Mouse (Mus musculus): Measurements from ENCODE around the gene Tex48. TPM values are rescaled to one million over a fixed set of nuclear protein-coding genes. Genes with fewer than 3 reads are reported as not detected.

Tex48 gene
- polyA plus RNA-seq, 1 experiment from 2014 or later = not detected

GRCm38 (mm10) chr4:63562742-63563141 lies 59.5 kb downstream of the Tex48 start:
- Histone ChIP-seq H3K4me3 (ENCODE audit: low read length) (no peak overlapping the region), H3K4me1 (replicated peaks; ENCODE audit: control insufficient read depth, insufficient read depth, low read length) (peaks cover 21% of the 10 kb centered on the region), H3K36me3 (ENCODE audit: control insufficient read depth, insufficient read depth, low read length) (no peaks in the 10 kb centered on the region), H3K9ac (ENCODE audit: low read length) (no peak overlapping the region), H3K27me3 (ENCODE audit: control insufficient read depth, insufficient read depth, low read depth, low read length) (no peaks in the 10 kb centered on the region), H3K4me2 (ENCODE audit: low read depth, low read length) (no peak overlapping the region), H3K9me3 (ENCODE audit: control insufficient read depth, low read length) (no peaks in the 10 kb centered on the region), H3K27ac (ENCODE audit: low read length) (no peak overlapping the region)
- no peak for ATAC-seq (ENCODE audit: low read depth)
- 81% methylated on average over 4 of the region's 4 CpGs for WGBS

GRCm38 (mm10) chr4:63561861-63562675 lies 60.2 kb downstream of the Tex48 start:
- ATAC-seq (ENCODE audit: low read depth) = no peak
- H3K36me3 ChIP-seq (ENCODE audit: control insufficient read depth, insufficient read depth, low read length) = no peaks in the 10 kb centered on the region
- WGBS = 65% methylated on average over 7 of the region's 7 CpGs
- H3K9me3 ChIP-seq (ENCODE audit: control insufficient read depth, low read length) = no peaks in the 10 kb centered on the region
- no peak overlapping the region for H3K9ac ChIP-seq (ENCODE audit: low read length)
- H3K27ac ChIP-seq (ENCODE audit: low read length) = no peak overlapping the region
- H3K4me3 ChIP-seq (ENCODE audit: low read length) = no peak overlapping the region
- no peak overlapping the region for H3K4me2 ChIP-seq (ENCODE audit: low read depth, low read length)
- H3K27me3 ChIP-seq (ENCODE audit: control insufficient read depth, insufficient read depth, low read depth, low read length) = no peaks in the 10 kb centered on the region
- peaks cover 28% of the 10 kb centered on the region for H3K4me1 ChIP-seq (replicated peaks; ENCODE audit: control insufficient read depth, insufficient read depth, low read length)

- no peak overlapping the region for H3K4me2 ChIP-seq (ENCODE audit: low read depth, low read length)
- H3K4me1 ChIP-seq (replicated peaks; ENCODE audit: control insufficient read depth, insufficient read depth, low read length) = peaks cover 28% of the 10 kb centered on the region
- 0 out of 2 replicates have a peak overlapping the region, but pooled peaks have one; percentile 25 for H3K9ac ChIP-seq (ENCODE audit: low read length)
- peak; percentile 8; the same call in 1 of the 2 replicates for ATAC-seq (ENCODE audit: low read depth)
- H3K27me3 ChIP-seq (ENCODE audit: control insufficient read depth, insufficient read depth, low read depth, low read length) = no peaks in the 10 kb centered on the region
- WGBS = 61% methylated on average over 8 of the region's 8 CpGs
- no peaks in the 10 kb centered on the region for H3K9me3 ChIP-seq (ENCODE audit: control insufficient read depth, low read length)
- H3K4me3 ChIP-seq (ENCODE audit: low read length) = no peak overlapping the region
- H3K27ac ChIP-seq (ENCODE audit: low read length) = peak overlapping the region; percentile 56
- H3K36me3 ChIP-seq (ENCODE audit: control insufficient read depth, insufficient read depth, low read length) = peaks cover 2% of the 10 kb centered on the region; the same call in 1 of the 2 replicates
Measured at GRCm38 (mm10) chr4:63560079-63560478, 62.1 kb downstream of the Tex48 start.

DNA sequence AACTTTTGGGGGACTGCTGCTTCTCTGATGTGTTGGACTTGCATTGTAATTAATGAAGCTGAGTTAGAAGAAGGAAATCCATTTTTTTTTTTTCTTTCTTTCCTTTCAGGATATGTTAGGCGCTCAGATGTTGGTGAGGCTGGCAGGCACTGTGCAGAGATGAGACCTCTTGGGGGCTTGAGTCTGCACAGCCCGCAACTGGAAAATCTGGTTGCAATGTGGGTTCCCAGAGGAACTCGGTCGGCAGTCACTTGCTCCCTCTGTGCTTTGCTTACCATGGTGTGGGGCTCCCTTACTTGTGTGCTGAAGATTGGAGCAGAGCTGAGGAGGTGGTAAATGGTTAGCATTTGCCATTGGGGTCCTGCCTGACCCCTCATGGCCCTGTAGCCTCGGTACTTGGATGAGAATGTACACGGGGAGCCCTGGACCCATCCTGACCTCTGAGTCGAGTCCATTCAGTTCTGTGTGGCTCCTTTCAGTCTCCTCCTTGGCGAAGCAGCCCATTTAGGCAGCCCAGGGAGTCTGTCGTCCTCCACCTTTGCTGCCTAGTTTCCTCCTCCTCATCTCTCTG lies 63.0 kb downstream of the Tex48 start:
- WGBS = 34% methylated on average over 9 of the region's 9 CpGs
- no peaks in the 10 kb centered on the region for H3K9me3 ChIP-seq (ENCODE audit: control insufficient read depth, low read length)
- peaks cover 2% of the 10 kb centered on the region; the same call in 1 of the 2 replicates for H3K36me3 ChIP-seq (ENCODE audit: control insufficient read depth, insufficient read depth, low read length)
- peak overlapping the region; percentile 56 for H3K27ac ChIP-seq (ENCODE audit: low read length)
- H3K4me1 ChIP-seq (replicated peaks; ENCODE audit: control insufficient read depth, insufficient read depth, low read length) = peaks cover 36% of the 10 kb centered on the region
- peak overlapping the region; percentile 89 for H3K9ac ChIP-seq (ENCODE audit: low read length)
- no peaks in the 10 kb centered on the region for H3K27me3 ChIP-seq (ENCODE audit: control insufficient read depth, insufficient read depth, low read depth, low read length)
- peak overlapping the region; percentile 78 for H3K4me3 ChIP-seq (ENCODE audit: low read length)
- peak overlapping the region; percentile 83 for H3K4me2 ChIP-seq (ENCODE audit: low read depth, low read length)
- ATAC-seq (ENCODE audit: low read depth) = peak; percentile 9; the same call in 1 of the 2 replicates

- Histone ChIP-seq H3K4me1 (replicated peaks; ENCODE audit: control insufficient read depth, insufficient read depth, low read length) (peaks cover 42% of the 10 kb centered on the region), H3K27me3 (ENCODE audit: control insufficient read depth, insufficient read depth, low read depth, low read length) (no peaks in the 10 kb centered on the region), H3K9ac (ENCODE audit: low read length) (peak within 1 kb of the TSS; percentile 89), H3K4me2 (ENCODE audit: low read depth, low read length) (peak within 1 kb of the TSS; percentile 83), H3K4me3 (ENCODE audit: low read length) (peak within 1 kb of the TSS; percentile 78), H3K36me3 (ENCODE audit: control insufficient read depth, insufficient read depth, low read length) (peaks cover 2% of the 10 kb centered on the region; the same call in 1 of the 2 replicates), H3K9me3 (ENCODE audit: control insufficient read depth, low read length) (no peaks in the 10 kb centered on the region), H3K27ac (ENCODE audit: low read length) (peak within 1 kb of the TSS; percentile 76)
- 0% methylated on average over 80 of the region's 81 CpGs for WGBS
- peak; percentile 72 for ATAC-seq (ENCODE audit: low read depth)
Measured at GRCm38 (mm10) chr4:63558407-63559081, 63.7 kb downstream of the Tex48 start, which contains the start of gene Tmem268. Gene Tmem268 (plus strand): TSS chr4:63558781.

DNA sequence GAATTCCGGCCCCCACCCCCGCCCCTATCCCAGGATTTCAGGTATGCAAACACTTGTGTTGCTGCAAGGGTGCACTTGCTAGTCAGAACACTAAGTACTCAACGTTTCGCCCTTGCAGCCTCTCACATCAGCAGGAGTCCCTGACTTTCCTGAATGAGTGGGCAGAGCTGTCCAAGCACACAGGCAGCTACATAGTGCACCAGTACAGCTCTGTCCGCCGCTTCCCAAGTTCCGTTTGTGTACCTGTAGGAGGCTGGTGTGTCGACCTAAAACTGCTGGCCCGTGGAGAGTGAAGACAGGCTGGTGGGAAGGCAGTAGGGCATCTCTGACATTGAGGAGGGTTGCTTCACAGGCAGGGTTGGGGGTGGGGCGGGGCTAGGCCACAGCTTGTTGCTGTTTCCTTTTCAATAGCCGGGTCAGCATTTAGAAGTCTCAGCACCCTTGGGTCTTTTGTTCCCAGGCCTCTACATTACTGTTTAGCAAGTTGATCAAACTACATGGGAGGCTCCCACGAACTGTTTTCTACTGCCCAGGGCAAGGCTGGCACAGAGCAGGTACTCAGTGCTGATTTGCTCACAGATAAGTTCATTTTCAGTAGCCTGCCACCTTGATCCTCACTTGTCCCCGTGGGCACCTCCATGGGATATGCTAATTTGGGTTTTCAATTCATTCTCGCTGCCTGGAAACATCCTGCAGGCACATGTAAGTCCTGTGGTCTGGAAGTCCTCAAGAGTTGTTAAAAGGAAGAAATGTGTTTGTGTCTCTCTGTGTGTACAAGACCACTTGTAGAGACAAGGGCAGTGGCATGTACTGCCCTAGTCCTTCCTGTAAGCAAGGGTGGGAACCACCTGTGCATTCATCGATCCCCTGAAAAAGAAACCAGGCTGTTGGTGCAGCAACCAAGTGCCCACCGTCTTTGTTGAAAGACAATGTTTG lies 64.8 kb downstream of the Tex48 start:
- Histone ChIP-seq H3K4me3 (ENCODE audit: low read length) (no peak overlapping the region), H3K9me3 (ENCODE audit: control insufficient read depth, low read length) (no peaks in the 10 kb centered on the region), H3K27ac (ENCODE audit: low read length) (peak overlapping the region; percentile 76), H3K27me3 (ENCODE audit: control insufficient read depth, insufficient read depth, low read depth, low read length) (no peaks in the 10 kb centered on the region), H3K36me3 (ENCODE audit: control insufficient read depth, insufficient read depth, low read length) (peaks cover 8% of the 10 kb centered on the region), H3K4me1 (replicated peaks; ENCODE audit: control insufficient read depth, insufficient read depth, low read length) (peaks cover 44% of the 10 kb centered on the region), H3K9ac (ENCODE audit: low read length) (peak overlapping the region; percentile 37), H3K4me2 (ENCODE audit: low read depth, low read length) (peak overlapping the region; percentile 83)
- 36% methylated on average over 16 of the region's 16 CpGs for WGBS
- peak; percentile 55 for ATAC-seq (ENCODE audit: low read depth)

Other genes starting within 250 kb of the Tex48 start
- gene Akna, start 219.1 kb downstream of the Tex48 start, polyA plus RNA-seq (2015; fragmentation: Nextera tagmentation; extraction: Ambion mirVana) = 10.2 and 10.6 TPM in 2 replicates
- 2.6 and 2.7 TPM in 2 replicates for gene Whrn, start 126.4 kb downstream of the Tex48 start, polyA plus RNA-seq (2015; fragmentation: Nextera tagmentation; extraction: Ambion mirVana)
- 271 and 284 TPM in 2 replicates for gene Atp6v1g1, start 77.7 kb downstream of the Tex48 start, polyA plus RNA-seq (2015; fragmentation: Nextera tagmentation; extraction: Ambion mirVana)
- 8.8 and 9.6 TPM in 2 replicates for gene Tmem268, start 63.6 kb downstream of the Tex48 start, polyA plus RNA-seq (2015; fragmentation: Nextera tagmentation; extraction: Ambion mirVana)
- gene Gm11213, start 17.2 kb downstream of the Tex48 start, polyA plus RNA-seq (2015; fragmentation: Nextera tagmentation; extraction: Ambion mirVana) = not detected in 2 replicates
- gene Gm11214, start 41.0 kb upstream of the Tex48 start, polyA plus RNA-seq (2015; fragmentation: Nextera tagmentation; extraction: Ambion mirVana) = not detected in 2 replicates
- gene Tnfsf15, start 122.7 kb upstream of the Tex48 start, polyA plus RNA-seq (2015; fragmentation: Nextera tagmentation; extraction: Ambion mirVana) = 0.46 and 0.65 TPM in 2 replicates
- gene Tnfsf8, start 238.9 kb upstream of the Tex48 start, polyA plus RNA-seq (2015; fragmentation: Nextera tagmentation; extraction: Ambion mirVana) = 0.04 and 0.19 TPM in 2 replicates